ENCODE assay signal across 8 mouse cellular contexts in the genomic region with DNA sequence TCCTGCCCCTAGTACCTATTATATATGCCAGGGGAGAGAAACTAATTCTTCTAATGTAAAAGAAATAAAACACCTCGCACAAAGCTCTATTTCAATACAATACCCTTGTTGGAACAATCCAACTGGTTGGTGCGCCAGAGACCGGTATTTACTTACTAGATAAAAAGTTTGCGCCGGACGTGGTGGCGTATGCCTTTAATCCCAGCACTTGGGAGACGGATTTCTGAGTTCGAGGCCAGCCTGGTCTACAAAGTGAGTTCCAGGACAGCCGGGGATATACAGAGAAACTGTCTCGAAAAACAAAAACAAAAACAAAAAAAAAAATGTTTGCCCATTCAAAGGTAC. TPM values are rescaled to one million over a fixed set of nuclear protein-coding genes. Genes with fewer than 3 reads are reported as not detected.
DNase-seq lines count a peak whose midpoint lies in the region; ATAC-seq lines count a peak whose summit lies in the region.

No protein-coding gene starts in this region.

- peak overlapping the region; percentile 78 for H3K4me3 ChIP-seq in erythroblast, embryonic 14.5 days (replicated peaks)
- peak overlapping the region; percentile 88 for H3K4me3 ChIP-seq in forebrain, embryonic 12.5 days (replicated peaks)
- H3K4me3 ChIP-seq in liver, embryonic 12.5 days, result peak overlapping the region; percentile 93

- under 1% methylated on average over 11 of the region's 11 CpGs for WGBS in forebrain, embryonic 12.5 days
- WGBS in liver, embryonic 12.5 days (ENCODE audit: insufficient replicate concordance), result under 1% methylated on average over 11 of the region's 11 CpGs

- DNase-seq in 416B (ENCODE audit: low read depth), result peak; percentile 50
- no peak for DNase-seq in right cerebral cortex, postnatal 14 days
- DNase-seq in layer of hippocampus, adult 9-10 months (ENCODE audit: low spot score), result no peak
- DNase-seq in adrenal gland, postnatal 36 days, result no peak

- H3K4me2 ChIP-seq in forebrain, embryonic 12.5 days, result peak overlapping the region; percentile 60
- peak overlapping the region; percentile 86 for H3K4me2 ChIP-seq in liver, embryonic 12.5 days

- H3K9ac ChIP-seq in forebrain, embryonic 12.5 days, result peak overlapping the region; percentile 98
- H3K9ac ChIP-seq in liver, embryonic 12.5 days, result peak overlapping the region; percentile 97

- peaks cover 57% of the 10 kb centered on the region for H3K36me3 ChIP-seq in erythroblast, embryonic 14.5 days (ENCODE audit: control insufficient read depth)
- no peaks in the 10 kb centered on the region for H3K36me3 ChIP-seq in forebrain, embryonic 12.5 days (replicated peaks)
- peaks cover 60% of the 10 kb centered on the region for H3K36me3 ChIP-seq in liver, embryonic 12.5 days

- peaks cover 76% of the 10 kb centered on the region for H3K4me1 ChIP-seq in erythroblast, embryonic 14.5 days (ENCODE audit: control insufficient read depth)
- peaks cover 36% of the 10 kb centered on the region for H3K4me1 ChIP-seq in forebrain, embryonic 12.5 days
- H3K4me1 ChIP-seq in liver, embryonic 12.5 days, result peaks cover 79% of the 10 kb centered on the region

- H3K9me3 ChIP-seq in erythroblast, embryonic 14.5 days (ENCODE audit: control insufficient read depth, low read length), result no peaks in the 10 kb centered on the region
- H3K9me3 ChIP-seq in forebrain, embryonic 12.5 days, result no peaks in the 10 kb centered on the region
- no peaks in the 10 kb centered on the region for H3K9me3 ChIP-seq in liver, embryonic 12.5 days (replicated peaks)

- no peak for ATAC-seq in erythroblast, adult 5-6 weeks (replicated peaks; ENCODE audit: low FRiP score, poor library complexity, severe bottlenecking)
- ATAC-seq in forebrain, embryonic 12.5 days (ENCODE audit: low FRiP score), result no peak
- ATAC-seq in liver, embryonic 12.5 days, result no peak

- H3K27me3 ChIP-seq in erythroblast, embryonic 14.5 days (ENCODE audit: control insufficient read depth), result no peaks in the 10 kb centered on the region
- H3K27me3 ChIP-seq in forebrain, embryonic 12.5 days, result no peaks in the 10 kb centered on the region
- H3K27me3 ChIP-seq in liver, embryonic 12.5 days (replicated peaks), result no peaks in the 10 kb centered on the region

- no peak overlapping the region for H3K27ac ChIP-seq in forebrain, embryonic 12.5 days
- peak overlapping the region; percentile 94 for H3K27ac ChIP-seq in liver, embryonic 12.5 days

RNA-seq across cellular contexts. Expression of a gene that starts 1.2 kb away (rescaled TPM):
- polyA plus RNA-seq in erythroblast, embryonic 14.5 days (2012), result 0.10 and 0.16 TPM in 2 replicates
- 0.77 and 2.5 TPM in 2 replicates for total RNA-seq in erythroblast, adult 5-6 weeks (2015; ENCODE audit: low replicate concordance)
- total RNA-seq in erythroblast, adult 5-6 weeks (2017; ENCODE audit: low replicate concordance), result 4.6 and 6.1 TPM in 2 replicates
- polyA plus RNA-seq in forebrain, embryonic 12.5 days (2016; fragmentation: Nextera tagmentation; extraction: Ambion mirVana), result 17.5 and 17.9 TPM in 2 replicates
- polyA plus RNA-seq in liver, embryonic 12.5 days (2016; fragmentation: Nextera tagmentation; extraction: Ambion mirVana), result 17.4 and 19.0 TPM in 2 replicates
- 10 to 100 TPM; 20.4 to 21.7 TPM for total RNA-seq in adrenal gland, postnatal 36 days (2021)

RNA-seq across cellular contexts. Expression of a gene that starts 1.4 kb away (rescaled TPM):
- 0.78 and 0.87 TPM in 2 replicates for polyA plus RNA-seq in erythroblast, embryonic 14.5 days (2012)
- 57.5 and 85.5 TPM in 2 replicates for total RNA-seq in erythroblast, adult 5-6 weeks (2015; ENCODE audit: low replicate concordance)
- 58.0 and 74.6 TPM in 2 replicates for total RNA-seq in erythroblast, adult 5-6 weeks (2017; ENCODE audit: low replicate concordance)
- 93.7 and 98.9 TPM in 2 replicates for polyA plus RNA-seq in forebrain, embryonic 12.5 days (2016; fragmentation: Nextera tagmentation; extraction: Ambion mirVana)
- 104 and 107 TPM in 2 replicates for polyA plus RNA-seq in liver, embryonic 12.5 days (2016; fragmentation: Nextera tagmentation; extraction: Ambion mirVana)
- total RNA-seq in adrenal gland, postnatal 36 days (2021), result 100 to 1,000 TPM in 1 of 2 experiments, 10 to 100 TPM in 1; 93.4 to 105 TPM

Comparison
In these comparisons a context has a peak if more than half of its experiments do, and no peak if none do; other contexts are left out.
1. RNA of a gene that starts 1.2 kb away (polyA plus RNA-seq): 17.4 to 19.0 TPM in liver, embryonic 12.5 days and 17.5 to 17.9 TPM in forebrain, embryonic 12.5 days; 0.10 to 0.16 TPM in erythroblast, embryonic 14.5 days; every median in the first group is over 10 times any median in the second.
2. RNA of a gene that starts 1.4 kb away (polyA plus RNA-seq): 104 to 107 TPM in liver, embryonic 12.5 days and 93.7 to 98.9 TPM in forebrain, embryonic 12.5 days; 0.78 to 0.87 TPM in erythroblast, embryonic 14.5 days; every median in the first group is over 10 times any median in the second.
3. Peak in every context shown above with its lines, with median percentiles within 50 percentile points of each other: H3K4me3 ChIP-seq.